Mouse (Mus musculus) heart, embryonic 12.5 days (tissue): ENCODE measurements around the gene B3gnt9. TPM values are rescaled to one million over a fixed set of nuclear protein-coding genes. Genes with fewer than 3 reads are reported as not detected.
A peak's percentile ranks its signal among the peaks of the same experiment; 100 is the strongest.

Experiments used
- ATAC-seq: fragments of 200-750 bp; cut with Nextera tagmentation; 2 replicates; pipeline ENCODE4 v1.8.0; 2017; ENCODE audit warnings: moderate TSS enrichment, moderate library complexity; ENCODE audit not compliant: insufficient number of reproducible peaks, low FRiP score
- H3K27ac ChIP-seq: fragments of 300-500 bp; sonication (generic); 2 replicates; pipeline ENCODE4 v1.5.1; 2016; ENCODE audit warnings: mild to moderate bottlenecking, moderate library complexity; ENCODE audit not compliant: poor library complexity, severe bottlenecking
- H3K27me3 ChIP-seq: fragments of 300-500 bp; sonication (generic); replicated peaks from 2 replicates; pipeline ENCODE4 v1.6.1; 2016; ENCODE audit warnings: mild to moderate bottlenecking, moderate library complexity
- H3K36me3 ChIP-seq: fragments of 300-500 bp; sonication (generic); 2 replicates; pipeline ENCODE4 v1.6.1; 2016; ENCODE audit warnings: mild to moderate bottlenecking, moderate library complexity
- H3K4me1 ChIP-seq: fragments of 300-500 bp; sonication (generic); replicated peaks from 2 replicates; pipeline ENCODE4 v1.6.1; 2016; ENCODE audit warnings: mild to moderate bottlenecking
- H3K4me2 ChIP-seq: fragments of 300-500 bp; sonication (generic); 2 replicates; pipeline ENCODE4 v1.6.1; 2016; ENCODE audit warnings: mild to moderate bottlenecking, moderate library complexity
- H3K4me3 ChIP-seq: fragments of 300-500 bp; sonication (generic); 2 replicates; pipeline ENCODE4 v1.5.1; 2016; ENCODE audit warnings: mild to moderate bottlenecking
- H3K9ac ChIP-seq: fragments of 300-500 bp; sonication (generic); 2 replicates; pipeline ENCODE4 v1.6.1; 2016; ENCODE audit warnings: mild to moderate bottlenecking, moderate library complexity
- H3K9me3 ChIP-seq: fragments of 300-500 bp; sonication (generic); replicated peaks from 2 replicates; pipeline ENCODE4 v1.6.1; 2016; ENCODE audit warnings: mild to moderate bottlenecking, moderate library complexity
- WGBS: fragments of 180-500 bp; shearing (Covaris S2); methylation state at CpG from one replicate; pipeline ENCODE4 v1.1.7; 2016; 5-methylcytosine and 5-hydroxymethylcytosine counted together
- polyA plus RNA-seq: library from polyadenylated mRNA; unstranded; fragments of >200 nt; fragmentation: Nextera tagmentation; extraction: Ambion mirVana; gene quantifications from 2 replicates; pipeline ENCODE4 v1.2.1, GENCODE M21; 2016

B3gnt9 gene
- polyA plus RNA-seq, 1 experiment from 2014 or later = 10.2 TPM

DNA sequence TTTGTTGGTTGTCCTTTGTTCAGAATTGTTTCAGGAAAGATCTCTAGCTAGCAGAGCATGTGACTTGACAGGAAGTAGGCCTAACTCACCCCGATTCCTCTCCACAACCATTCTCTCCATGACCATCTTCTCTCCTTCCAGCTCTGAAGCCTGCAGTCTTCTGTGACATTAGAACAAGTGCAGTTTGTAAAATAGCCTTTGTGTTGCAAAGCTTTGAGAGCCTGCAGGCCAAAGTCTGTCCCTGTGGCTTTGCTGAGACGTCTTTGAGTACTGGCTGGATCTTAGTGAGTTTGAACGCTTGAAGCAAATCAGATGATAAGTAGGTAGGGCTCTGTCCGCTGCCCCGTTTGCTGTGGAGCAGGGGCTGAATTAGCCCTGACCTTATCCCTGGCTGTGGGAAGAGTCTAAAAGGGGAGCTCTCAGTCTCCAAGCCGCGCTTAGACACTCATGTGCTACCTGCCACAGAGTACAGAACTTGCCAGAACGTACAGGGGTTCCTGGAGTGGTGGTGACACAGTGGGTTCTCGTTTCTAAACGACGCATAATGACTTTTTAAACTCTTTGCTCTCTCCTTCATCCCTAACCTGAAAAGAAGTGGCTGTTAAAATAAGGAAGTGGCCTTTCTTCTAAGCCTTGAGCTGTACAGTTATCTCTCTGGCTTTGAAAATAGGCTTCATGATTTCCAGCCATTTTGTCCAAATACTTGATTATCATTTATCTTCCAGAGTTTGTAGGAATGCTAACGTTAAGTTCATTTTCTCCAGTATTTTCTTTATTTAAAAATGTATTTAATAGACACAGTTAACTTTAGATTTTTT, 23.2 kb downstream of the B3gnt9 start:
- H3K27me3 ChIP-seq = no peaks in the 10 kb centered on the region
- H3K9ac ChIP-seq = no peak overlapping the region
- H3K36me3 ChIP-seq = peaks cover 23% of the 10 kb centered on the region
- 0 out of 2 replicates have a peak, but pooled peaks cover 9% of the 10 kb centered on the region for H3K4me1 ChIP-seq
- no peak overlapping the region for H3K27ac ChIP-seq
- no peak for ATAC-seq
- no peaks in the 10 kb centered on the region for H3K9me3 ChIP-seq
- no peak overlapping the region for H3K4me3 ChIP-seq
- no peak overlapping the region for H3K4me2 ChIP-seq
- WGBS = 78% methylated on average over 12 of the region's 12 CpGs

DNA sequence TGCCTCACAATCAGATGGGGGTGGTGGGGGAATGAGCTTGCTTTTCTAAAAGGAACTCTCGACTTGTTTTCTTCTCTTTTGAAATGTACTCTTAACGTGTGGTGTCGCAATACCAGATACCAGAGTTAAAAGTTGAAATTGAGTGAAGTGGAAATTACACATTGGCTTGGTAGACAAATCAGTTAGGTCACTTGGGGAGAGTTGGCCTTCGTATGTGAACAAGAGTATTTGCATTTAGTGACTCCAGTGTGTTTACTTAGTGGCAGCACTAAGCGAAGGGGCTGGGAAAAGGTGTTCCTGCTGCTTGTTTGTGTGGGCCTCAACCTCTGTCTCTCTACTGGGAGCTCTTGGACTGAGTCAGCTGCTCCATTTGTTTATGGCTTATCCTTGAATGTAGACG, 29.0 kb downstream of the B3gnt9 start:
- H3K27ac ChIP-seq = 0 out of 2 replicates have a peak overlapping the region, but pooled peaks have one; percentile 82

DNA sequence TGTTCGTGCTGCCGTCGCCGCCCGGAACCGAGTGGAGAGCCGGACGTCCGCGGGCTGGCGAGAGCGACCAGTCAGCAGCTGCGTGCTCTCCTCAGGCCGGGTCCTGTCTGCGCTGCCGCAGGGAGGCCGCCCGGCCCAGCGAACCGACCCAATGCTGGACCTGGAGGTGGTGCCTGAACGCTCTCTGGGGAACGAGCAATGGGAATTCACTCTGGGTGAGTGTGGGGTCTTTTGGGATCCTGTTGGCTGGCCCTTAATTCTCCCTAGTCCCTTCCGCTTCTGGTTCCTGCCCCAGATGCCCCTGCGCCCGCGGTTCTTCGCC, 29.7 kb downstream of the B3gnt9 start:
- no peaks in the 10 kb centered on the region for H3K36me3 ChIP-seq
- peak overlapping the region; percentile 96 for H3K4me3 ChIP-seq
- ATAC-seq = no peak
- peak overlapping the region; percentile 91 for H3K9ac ChIP-seq
- H3K4me2 ChIP-seq = peak overlapping the region; percentile 80
- peaks cover 16% of the 10 kb centered on the region for H3K4me1 ChIP-seq
- no peaks in the 10 kb centered on the region for H3K9me3 ChIP-seq
- under 1% methylated on average over 27 of the region's 27 CpGs for WGBS
- no peaks in the 10 kb centered on the region for H3K27me3 ChIP-seq
- H3K27ac ChIP-seq = peak overlapping the region; percentile 82

More for the DNA sequence above, 29.0 kb downstream of the B3gnt9 start:
- Histone ChIP-seq H3K4me2 (peak overlapping the region; percentile 80), H3K9me3 (no peaks in the 10 kb centered on the region), H3K27me3 (no peaks in the 10 kb centered on the region), H3K4me3 (peak overlapping the region; percentile 96), H3K9ac (peak overlapping the region; percentile 91), H3K4me1 (peaks cover 19% of the 10 kb centered on the region), H3K36me3 (no peaks in the 10 kb centered on the region)
- WGBS = 25% methylated on average over 6 of the region's 6 CpGs
- ATAC-seq = no peak

DNA sequence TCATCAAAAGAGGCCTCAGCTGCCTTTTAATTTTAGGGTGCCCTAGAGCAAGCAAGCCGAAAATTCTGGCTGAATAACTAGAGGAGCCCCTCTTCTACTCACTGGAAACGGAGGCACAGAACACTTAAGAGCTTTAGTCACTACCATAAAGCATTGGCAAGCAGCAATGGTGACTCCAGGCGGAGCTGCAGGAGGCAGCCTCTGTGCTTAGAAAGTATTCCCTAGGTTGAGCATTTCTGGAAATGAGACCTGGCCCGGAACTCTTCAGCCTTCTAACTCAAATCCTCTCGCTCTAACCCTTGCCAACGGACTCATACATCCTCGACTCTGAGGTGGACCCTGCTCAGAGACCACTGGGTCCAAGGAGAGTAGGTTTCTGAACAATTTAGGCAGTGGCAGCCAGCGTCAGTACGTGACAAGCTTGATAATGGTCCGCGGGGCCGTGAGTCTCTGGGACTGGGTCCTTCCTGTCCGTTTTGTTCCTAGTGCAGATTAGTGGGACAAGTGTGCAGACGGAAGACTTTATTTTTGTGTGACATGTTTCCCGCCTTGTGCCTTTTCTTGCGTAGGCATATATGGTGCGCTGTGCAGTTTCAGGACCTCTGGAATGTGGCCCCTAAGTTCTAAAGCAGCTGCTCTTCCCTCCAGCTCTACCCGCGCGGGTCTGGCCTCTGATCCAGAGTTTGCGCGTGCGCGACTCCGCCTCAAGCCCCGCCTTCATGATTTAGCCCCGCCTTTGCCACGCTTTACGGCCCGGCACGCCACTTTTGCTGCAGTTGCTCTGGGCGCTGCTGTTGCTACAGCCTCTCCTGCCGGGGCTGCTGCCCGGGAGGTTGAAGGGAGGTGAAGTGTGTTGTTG, 30.3 kb downstream of the B3gnt9 start, which contains the start of gene D230025D16Rik:
D230025D16Rik (plus strand) TSS at position 733 of the 859 bp plus-strand sequence.
- Histone ChIP-seq H3K9me3 (no peaks in the 10 kb centered on the region), H3K4me1 (peaks cover 16% of the 10 kb centered on the region), H3K27me3 (no peaks in the 10 kb centered on the region), H3K36me3 (no peaks in the 10 kb centered on the region), H3K27ac (peak within 1 kb of the TSS; percentile 82), H3K9ac (peak within 1 kb of the TSS; percentile 91), H3K4me2 (peak within 1 kb of the TSS; percentile 80), H3K4me3 (peak within 1 kb of the TSS; percentile 96)
- 3% methylated on average over 34 of the region's 34 CpGs for WGBS
- peak; percentile 95 for ATAC-seq

DNA sequence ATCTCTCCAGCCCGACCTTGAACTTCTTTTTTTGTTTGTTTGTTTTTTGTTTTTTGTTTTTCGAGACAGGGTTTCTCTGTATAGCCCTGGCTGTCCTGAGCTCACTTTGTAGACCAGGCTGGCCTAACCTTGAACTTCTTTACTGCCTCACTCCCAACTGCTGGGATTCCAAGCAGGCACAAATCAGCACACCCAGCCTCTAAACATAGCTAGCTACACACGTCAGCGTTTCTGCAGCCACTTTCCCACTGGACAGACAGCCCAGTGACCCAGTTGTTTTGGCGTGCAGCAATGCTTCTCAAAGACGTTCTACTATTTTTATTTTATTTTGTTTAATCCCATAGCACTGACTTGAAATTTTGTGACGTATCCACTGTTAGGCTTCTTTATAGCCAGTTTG, 31.1 kb downstream of the B3gnt9 start:
- Histone ChIP-seq H3K27ac (peak overlapping the region; percentile 78; the same call in 1 of the 2 replicates), H3K36me3 (no peaks in the 10 kb centered on the region), H3K4me2 (no peak overlapping the region), H3K27me3 (no peaks in the 10 kb centered on the region), H3K9me3 (no peaks in the 10 kb centered on the region), H3K9ac (0 out of 2 replicates have a peak overlapping the region, but pooled peaks have one; percentile 91), H3K4me3 (no peak overlapping the region), H3K4me1 (peaks cover 16% of the 10 kb centered on the region)
- ATAC-seq = no peak
- whole genome bisulfite sequencing = 72% methylated on average over 7 of the region's 7 CpGs

DNA sequence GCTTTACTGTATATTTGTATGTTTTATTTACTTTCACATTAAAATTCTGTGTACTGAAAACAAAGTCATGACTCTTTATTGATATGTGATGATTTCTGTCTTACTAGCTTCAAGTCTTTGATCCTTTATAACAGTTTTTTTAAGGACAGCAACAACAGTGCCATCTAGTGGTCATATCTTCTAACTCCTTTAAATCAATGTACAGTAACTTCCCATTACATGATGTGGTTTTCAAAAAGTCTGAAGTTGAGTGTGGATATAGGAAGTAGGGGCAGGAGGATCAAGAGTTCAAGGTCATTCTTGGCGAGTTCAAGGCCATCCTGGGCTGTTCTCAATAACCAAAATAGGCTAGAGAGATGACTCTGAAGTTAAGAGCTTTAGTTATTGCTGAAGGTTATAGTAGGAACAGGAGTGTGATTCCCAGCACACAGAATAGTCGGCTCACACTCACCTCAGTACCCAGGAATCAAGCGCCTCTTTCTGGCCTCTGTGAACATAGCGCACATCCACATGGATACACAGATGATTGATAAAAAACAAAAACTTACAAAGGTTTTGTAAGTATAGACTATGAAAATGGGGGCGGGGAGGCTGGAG, 36.9 kb downstream of the B3gnt9 start:
- Histone ChIP-seq H3K27ac (no peak overlapping the region), H3K27me3 (no peaks in the 10 kb centered on the region), H3K4me2 (no peak overlapping the region), H3K9me3 (no peaks in the 10 kb centered on the region), H3K4me1 (no peaks in the 10 kb centered on the region), H3K9ac (no peak overlapping the region), H3K4me3 (no peak overlapping the region), H3K36me3 (peaks cover 23% of the 10 kb centered on the region)
- 73% methylated on average over 5 of the region's 5 CpGs for WGBS
- ATAC-seq = no peak

DNA sequence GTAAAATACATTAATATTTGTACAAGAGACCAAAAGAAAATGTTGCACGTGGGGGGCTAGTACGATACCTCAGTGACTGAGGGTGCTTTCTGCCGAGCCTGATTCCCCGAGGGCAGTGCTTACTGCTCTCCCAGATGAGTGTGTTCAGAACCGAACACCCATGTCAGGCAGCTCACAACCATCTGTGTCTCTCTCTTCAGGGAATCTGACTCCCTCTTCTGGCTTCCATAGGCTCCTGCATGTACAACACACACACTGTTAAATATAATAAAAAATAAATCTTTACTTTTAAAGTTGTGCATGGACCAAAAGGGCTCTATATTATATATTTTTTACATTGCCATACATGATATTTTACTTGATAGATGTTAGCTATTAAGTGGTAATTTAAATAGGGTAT, 40.8 kb downstream of the B3gnt9 start:
- WGBS = 87% methylated on average over 5 of the region's 5 CpGs
- H3K4me3 ChIP-seq = no peak overlapping the region
- no peaks in the 10 kb centered on the region for H3K27me3 ChIP-seq
- 0 out of 2 replicates have a peak, but pooled peaks cover 1% of the 10 kb centered on the region for H3K4me1 ChIP-seq
- H3K9me3 ChIP-seq = no peaks in the 10 kb centered on the region
- no peak overlapping the region for H3K27ac ChIP-seq
- peaks cover 31% of the 10 kb centered on the region for H3K36me3 ChIP-seq
- no peak for ATAC-seq
- no peak overlapping the region for H3K4me2 ChIP-seq
- H3K9ac ChIP-seq = no peak overlapping the region

DNA sequence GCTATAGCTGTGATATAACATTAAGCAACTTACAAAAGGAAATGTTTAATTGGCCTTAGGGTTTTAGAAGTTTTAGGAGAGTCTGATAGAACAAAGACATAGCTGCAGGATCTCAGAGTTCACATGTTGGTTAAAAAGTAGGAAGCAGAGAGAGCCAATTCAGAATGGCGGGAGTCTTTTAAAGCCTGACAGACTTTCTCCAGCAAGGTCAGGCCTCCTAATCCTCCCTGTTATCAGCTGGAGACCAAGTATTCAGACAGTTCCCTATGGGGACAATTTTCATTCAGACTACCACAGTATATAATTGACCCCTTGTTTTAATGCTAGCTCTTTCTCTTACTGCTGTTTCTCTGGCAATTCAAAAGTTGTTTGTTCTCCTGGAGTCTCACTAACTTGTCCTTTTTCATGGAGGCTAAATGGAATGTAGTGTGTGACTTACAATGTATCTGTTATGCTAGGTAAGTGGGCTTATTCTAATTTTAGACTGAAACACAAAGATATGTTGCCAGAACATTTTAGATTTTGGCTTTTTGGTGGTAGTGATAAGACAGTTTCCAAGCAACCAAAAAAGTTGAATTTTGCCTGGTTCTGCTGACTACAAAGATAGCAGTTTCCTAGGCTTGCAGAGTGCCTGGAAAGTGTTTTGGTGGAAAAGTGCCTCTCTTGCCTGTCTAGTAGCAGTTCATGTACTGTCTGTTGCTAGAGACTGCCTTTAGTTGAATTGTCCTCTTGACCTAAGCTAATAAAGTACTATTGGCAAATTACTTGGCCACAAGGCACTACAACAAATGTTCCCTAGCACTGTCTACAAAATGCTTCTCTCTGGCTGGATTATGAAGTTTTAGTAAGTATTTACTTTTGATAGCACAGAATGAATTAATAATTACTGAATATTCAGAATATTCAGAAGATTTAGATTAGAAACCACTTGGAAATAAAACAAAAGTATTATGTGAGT, 45.5 kb downstream of the B3gnt9 start:
- 34% methylated on average over 1 of the region's 1 CpGs for WGBS
- Histone ChIP-seq H3K9me3 (no peaks in the 10 kb centered on the region), H3K4me1 (0 out of 2 replicates have a peak, but pooled peaks cover 4% of the 10 kb centered on the region), H3K27ac (peak overlapping the region; percentile 66), H3K4me3 (no peak overlapping the region), H3K36me3 (peaks cover 29% of the 10 kb centered on the region), H3K9ac (no peak overlapping the region), H3K27me3 (no peaks in the 10 kb centered on the region), H3K4me2 (no peak overlapping the region)
- no peak for ATAC-seq

DNA sequence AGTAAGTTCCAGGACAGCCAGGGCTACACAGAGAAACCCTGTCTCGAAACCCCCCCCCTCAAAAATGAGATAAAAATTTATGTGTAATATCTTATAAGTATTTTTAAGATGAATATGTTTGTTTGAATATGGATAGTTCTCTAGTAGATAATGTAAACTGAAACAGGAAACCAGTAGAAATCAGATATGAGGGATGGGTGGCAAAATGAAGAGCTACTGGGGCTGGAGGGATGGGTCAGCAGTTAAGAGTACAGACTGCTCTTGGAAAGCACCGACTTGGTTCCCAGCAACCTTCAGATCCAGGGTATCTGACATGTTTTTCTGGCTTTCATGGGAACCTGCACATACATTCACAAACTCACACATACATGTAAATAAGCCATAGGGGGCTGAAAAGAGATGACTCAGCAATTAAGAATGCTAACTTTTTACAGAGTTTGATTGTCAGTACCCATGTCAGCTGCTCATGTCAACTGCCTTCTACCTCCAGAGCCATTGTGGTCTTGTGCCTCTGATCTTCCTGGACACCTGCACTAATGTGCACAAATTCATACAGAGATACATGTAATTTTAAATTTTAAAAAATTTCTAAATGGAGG, 47.2 kb downstream of the B3gnt9 start:
- Histone ChIP-seq H3K36me3 (peaks cover 32% of the 10 kb centered on the region), H3K27ac (no peak overlapping the region), H3K4me2 (no peak overlapping the region), H3K27me3 (no peaks in the 10 kb centered on the region), H3K4me1 (0 out of 2 replicates have a peak, but pooled peaks cover 4% of the 10 kb centered on the region), H3K4me3 (no peak overlapping the region), H3K9me3 (no peaks in the 10 kb centered on the region), H3K9ac (no peak overlapping the region)
- ATAC-seq = no peak
- 96% methylated on average over 2 of the region's 2 CpGs for WGBS

DNA sequence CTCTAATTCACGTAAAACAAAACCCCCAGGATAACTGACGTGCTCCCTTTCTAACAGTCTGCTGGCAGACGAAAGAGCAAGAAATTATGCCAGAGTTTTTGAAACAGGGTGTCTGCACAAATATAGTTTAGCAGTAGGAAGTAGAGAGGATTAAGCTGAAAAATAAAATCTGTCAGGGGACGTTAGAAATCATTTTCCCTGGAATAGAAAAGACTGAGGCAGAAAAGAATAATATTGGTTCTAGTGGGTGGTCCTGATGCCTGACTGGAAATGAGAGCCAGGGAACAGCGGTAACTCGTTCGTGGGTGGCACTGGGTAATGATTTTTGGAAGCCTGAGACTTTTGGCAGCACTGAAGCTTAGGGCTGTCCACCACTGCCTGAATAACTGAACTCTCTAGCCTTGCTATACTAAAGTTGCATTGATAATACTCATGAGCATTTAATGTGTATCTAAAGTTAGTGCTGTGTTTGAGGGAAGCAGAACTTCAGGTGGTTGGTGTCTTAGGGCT, 48.1 kb downstream of the B3gnt9 start:
- ATAC-seq = no peak
- Histone ChIP-seq H3K36me3 (peaks cover 35% of the 10 kb centered on the region), H3K4me2 (no peak overlapping the region), H3K27me3 (no peaks in the 10 kb centered on the region), H3K4me3 (no peak overlapping the region), H3K27ac (no peak overlapping the region), H3K9me3 (no peaks in the 10 kb centered on the region), H3K9ac (no peak overlapping the region), H3K4me1 (0 out of 2 replicates have a peak, but pooled peaks cover 4% of the 10 kb centered on the region)
- 79% methylated on average over 7 of the region's 7 CpGs for WGBS
